Mouse (Mus musculus): ENCODE results near the gene Gm5105.

DNA sequence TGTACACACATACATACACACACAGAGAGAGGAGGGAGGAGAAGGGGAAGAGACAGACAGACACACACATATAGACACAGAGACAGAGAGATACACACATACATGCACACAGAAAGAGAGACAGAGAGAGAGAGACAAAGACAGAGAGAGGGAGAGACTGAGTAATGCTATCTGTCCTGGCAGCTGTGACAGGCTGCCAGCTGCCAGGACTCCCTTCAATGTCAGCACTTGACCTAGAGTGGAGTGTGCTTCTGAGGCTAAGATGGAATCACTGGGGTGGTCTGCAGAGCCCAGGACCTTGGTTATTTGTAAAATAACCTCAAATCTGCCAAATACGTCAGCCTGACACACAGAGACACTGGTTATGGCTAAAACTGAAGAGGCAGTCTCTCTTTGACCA lies 30.5 kb upstream of the Gm5105 start:
- no peak for TF ChIP-seq TAL1 (IDR thresholded peaks at IDR 0.05; ENCODE audit: low read length)
- no peak for TF ChIP-seq GATA1 (IDR thresholded peaks at IDR 0.05; ENCODE audit: low read length)
